Mouse (Mus musculus) ovary, adult 18-20 months (tissue): ENCODE measurements around the gene Ascl5.

Experiments used
- DNase-seq: peaks from one replicate; pipeline ENCODE4 v3.0.0; 2022; ENCODE audit warnings: low spot score, mixed read lengths

Ascl5 gene

GRCm38 (mm10) chr1:136051465-136051864 is 861 bp downstream of the Ascl5 start:
- DNase-seq, result peak; percentile 40

- no peak for DNase-seq
Observed at GRCm38 (mm10) chr1:136052547-136052946, 1.9 kb downstream of the Ascl5 start, which contains the start of gene Cacna1s. Gene Cacna1s, plus strand, starts transcription at chr1:136052750.

- DNase-seq, result no peak
Observed at GRCm38 (mm10) chr1:136055771-136056170, 5.2 kb downstream of the Ascl5 start.

GRCm38 (mm10) chr1:136058594-136058993 is 8.0 kb downstream of the Ascl5 start:
- no peak for DNase-seq

GRCm38 (mm10) chr1:136061041-136061789 is 10.6 kb downstream of the Ascl5 start:
- DNase-seq, result no peak

GRCm38 (mm10) chr1:136061790-136062141 is 11.2 kb downstream of the Ascl5 start:
- DNase-seq, result no peak

- DNase-seq, result no peak
Observed at GRCm38 (mm10) chr1:136063991-136064390, 13.4 kb downstream of the Ascl5 start.

- DNase-seq, result no peak
Observed at GRCm38 (mm10) chr1:136066621-136067020, 16.0 kb downstream of the Ascl5 start.

- DNase-seq, result no peak
Observed at GRCm38 (mm10) chr1:136067579-136067978, 17.0 kb downstream of the Ascl5 start.

- no peak for DNase-seq
Observed at GRCm38 (mm10) chr1:136076086-136076485, 25.5 kb downstream of the Ascl5 start.

- DNase-seq, result no peak
Observed at GRCm38 (mm10) chr1:136077656-136078055, 27.1 kb downstream of the Ascl5 start.

GRCm38 (mm10) chr1:136081161-136081560 is 30.6 kb downstream of the Ascl5 start:
- no peak for DNase-seq

GRCm38 (mm10) chr1:136085988-136086685 is 35.5 kb downstream of the Ascl5 start:
- DNase-seq, result peak; percentile 16

GRCm38 (mm10) chr1:136089368-136090165 is 39.0 kb downstream of the Ascl5 start:
- DNase-seq, result no peak

GRCm38 (mm10) chr1:136093726-136094125 is 43.1 kb downstream of the Ascl5 start:
- DNase-seq, result no peak

- DNase-seq, result no peak
Observed at GRCm38 (mm10) chr1:136094807-136095206, 44.2 kb downstream of the Ascl5 start.
